Mouse (Mus musculus) MEL (cell line): ENCODE data around the gene Pik3cd. TPM values are rescaled to one million over a fixed set of nuclear protein-coding genes. Genes with fewer than 3 reads are reported as not detected.

Experiments used
- DNase-seq: peaks from one replicate; pipeline ENCODE4 v3.0.0; 2011; ENCODE audit warnings: low read depth, low spot score
- H3K27ac ChIP-seq: 2 replicates; pipeline ENCODE4 v1.5.1; 2012; ENCODE audit warnings: low read depth, mild to moderate bottlenecking, control low read depth, low read length, moderate library complexity; ENCODE audit not compliant: control insufficient read depth
- H3K27me3 ChIP-seq, 2 experiments: fragments of 150-350 bp in 1 of 2; sonication (generic) in 1 of 2; 2 replicates each; pipeline ENCODE4 v1.6.1; 2012; ENCODE audit warnings: low read length in 2 of 2, mild to moderate bottlenecking in 2 of 2, improper control_type of control experiment in 1 of 2, moderate library complexity in 1 of 2; ENCODE audit not compliant: insufficient read depth in 2 of 2, control insufficient read depth in 1 of 2
- H3K36me3 ChIP-seq, 2 experiments: 2 replicates each; pipeline ENCODE4 v1.6.1; 2012 to 2014; ENCODE audit warnings: low read length in 2 of 2, improper control_type of control experiment in 1 of 2, inconsistent platforms in 1 of 2, mild to moderate bottlenecking in 1 of 2; ENCODE audit not compliant: insufficient read depth in 2 of 2, control insufficient read depth in 1 of 2
- H3K4me1 ChIP-seq, 2 experiments: fragments of 150-350 bp in 1 of 2; sonication (generic) in 1 of 2; 2 replicates each; pipeline ENCODE4 v1.6.1; 2012; ENCODE audit warnings: low read length in 2 of 2, improper control_type of control experiment in 1 of 2, mild to moderate bottlenecking in 1 of 2; ENCODE audit not compliant: insufficient read depth in 2 of 2, control insufficient read depth in 1 of 2
- H3K4me3 ChIP-seq, 2 experiments: fragments of 150-350 bp in 1 of 2; sonication (generic) in 1 of 2; 2 replicates each; pipeline ENCODE4 v1.5.1; 2012; ENCODE audit warnings: low read depth in 2 of 2, low read length in 2 of 2, mild to moderate bottlenecking in 2 of 2, moderate library complexity in 2 of 2, control low read depth in 1 of 2, improper control_type of control experiment in 1 of 2; ENCODE audit not compliant: control insufficient read depth in 1 of 2, insufficient read depth in 1 of 2
- H3K79me2 ChIP-seq: 2 replicates; pipeline ENCODE4 v1.6.1; 2012; ENCODE audit warnings: mild to moderate bottlenecking, low read length, moderate library complexity; ENCODE audit not compliant: control insufficient read depth, poor library complexity, insufficient read depth
- H3K9ac ChIP-seq: 2 replicates; pipeline ENCODE4 v1.6.1; 2012; ENCODE audit warnings: low read depth, mild to moderate bottlenecking, control low read depth, low read length, moderate library complexity; ENCODE audit not compliant: control insufficient read depth, poor library complexity, severe bottlenecking
- H3K9me3 ChIP-seq: fragments of 150-350 bp; sonication (generic); replicated peaks from 2 replicates; pipeline ENCODE4 v1.6.1; 2012; ENCODE audit warnings: mild to moderate bottlenecking, low read length, improper control_type of control experiment, moderate library complexity; ENCODE audit not compliant: insufficient read depth
- BHLHE40 ChIP-seq: IDR thresholded peaks from 2 replicates; pipeline ENCODE4 v1.6.1; 2012; ENCODE audit warnings: low read depth, mild to moderate bottlenecking, inconsistent platforms, low read length, improper control_type of control experiment, borderline replicate concordance
- CHD1 ChIP-seq: IDR thresholded peaks from 2 replicates; pipeline ENCODE4 v1.6.1; 2012; ENCODE audit warnings: low read depth, mild to moderate bottlenecking, inconsistent platforms, low read length, improper control_type of control experiment
- CTCF ChIP-seq, 3 experiments: IDR thresholded peaks in 2 of 3; conservative IDR thresholded peaks in 1 of 3; 2 replicates each; pipeline ENCODE4 v1.5.1; 2011 to 2012; ENCODE audit warnings: low read length in 3 of 3, low read depth in 2 of 3, mild to moderate bottlenecking in 2 of 3, improper control_type of control experiment in 1 of 3, inconsistent platforms in 1 of 3, mixed read lengths in 1 of 3, moderate library complexity in 1 of 3; ENCODE audit not compliant: control insufficient read depth in 1 of 3, insufficient read depth in 1 of 3, poor library complexity in 1 of 3, severe bottlenecking in 1 of 3
- E2F4 ChIP-seq: IDR thresholded peaks from 2 replicates; pipeline ENCODE4 v1.6.1; 2011; ENCODE audit warnings: low read depth, low read length, improper control_type of control experiment, borderline replicate concordance
- ELF1 ChIP-seq: IDR thresholded peaks from 2 replicates; pipeline ENCODE4 v1.6.1; 2014; ENCODE audit warnings: low read depth, mild to moderate bottlenecking, inconsistent platforms, low read length, improper control_type of control experiment, moderate library complexity
- EP300 ChIP-seq, 2 experiments: IDR thresholded peaks; 2 replicates each; pipeline ENCODE4 v1.6.1; 2011; ENCODE audit warnings: improper control_type of control experiment in 2 of 2, low read length in 2 of 2, low read depth in 1 of 2, mild to moderate bottlenecking in 1 of 2
- ETS1 ChIP-seq: IDR thresholded peaks from 2 replicates; pipeline ENCODE4 v1.6.1; 2012; ENCODE audit warnings: low read depth, mild to moderate bottlenecking, inconsistent platforms, low read length, improper control_type of control experiment, moderate library complexity
- GABPA ChIP-seq: IDR thresholded peaks from 2 replicates; pipeline ENCODE4 v1.6.1; 2012; ENCODE audit warnings: low read depth, mild to moderate bottlenecking, inconsistent platforms, low read length, improper control_type of control experiment, moderate library complexity
- GATA1 ChIP-seq: IDR thresholded peaks from 2 replicates; pipeline ENCODE4 v1.6.1; 2011; ENCODE audit warnings: low read depth, low read length, improper control_type of control experiment
- HCFC1 ChIP-seq: IDR thresholded peaks from 2 replicates; pipeline ENCODE4 v1.6.1; 2012; ENCODE audit warnings: low read depth, mild to moderate bottlenecking, inconsistent platforms, low read length, improper control_type of control experiment, moderate library complexity
- JUND ChIP-seq: IDR thresholded peaks from 2 replicates; pipeline ENCODE4 v1.6.1; 2011; ENCODE audit warnings: low read depth, mild to moderate bottlenecking, improper control_type of control experiment, low read length
- KAT2A ChIP-seq: conservative IDR thresholded peaks from 2 replicates; pipeline ENCODE4 v1.6.1; 2012; ENCODE audit warnings: low read depth, low read length, improper control_type of control experiment, inconsistent platforms
- MAFK ChIP-seq: IDR thresholded peaks from 2 replicates; pipeline ENCODE4 v1.6.1; 2011; ENCODE audit warnings: low read depth, mild to moderate bottlenecking, low read length, improper control_type of control experiment, borderline replicate concordance
- MYB ChIP-seq: IDR thresholded peaks from 2 replicates; pipeline ENCODE4 v1.6.1; 2011; ENCODE audit warnings: mild to moderate bottlenecking, low read depth, low read length, improper control_type of control experiment
- MYC ChIP-seq: IDR thresholded peaks from 2 replicates; pipeline ENCODE4 v1.6.1; 2011; ENCODE audit warnings: low read depth, mild to moderate bottlenecking, low read length, improper control_type of control experiment, moderate library complexity
- NRF1 ChIP-seq: IDR thresholded peaks from 2 replicates; pipeline ENCODE4 v1.6.1; 2014; ENCODE audit warnings: low read depth, mild to moderate bottlenecking, inconsistent platforms, low read length, improper control_type of control experiment, moderate library complexity; ENCODE audit not compliant: poor library complexity, insufficient read depth, severe bottlenecking
- POLR2A ChIP-seq, 2 experiments: IDR thresholded peaks; 2 replicates each; pipeline ENCODE4 v1.6.1; 2011 to 2012; ENCODE audit warnings: low read length in 2 of 2, mild to moderate bottlenecking in 2 of 2, control low read depth in 1 of 2, improper control_type of control experiment in 1 of 2, low read depth in 1 of 2, moderate library complexity in 1 of 2; ENCODE audit not compliant: control insufficient read depth in 1 of 2, insufficient read depth in 1 of 2, poor library complexity in 1 of 2
- RAD21 ChIP-seq: IDR thresholded peaks from 2 replicates; pipeline ENCODE4 v1.6.1; 2011; ENCODE audit warnings: mild to moderate bottlenecking, low read depth, low read length, improper control_type of control experiment
- RCOR1 ChIP-seq: IDR thresholded peaks from 2 replicates; pipeline ENCODE4 v1.6.1; 2012; ENCODE audit warnings: low read depth, mild to moderate bottlenecking, inconsistent platforms, low read length, improper control_type of control experiment
- SIN3A ChIP-seq: IDR thresholded peaks from 2 replicates; pipeline ENCODE4 v1.6.1; 2012; ENCODE audit warnings: low read length, improper control_type of control experiment, inconsistent platforms
- SMC3 ChIP-seq: IDR thresholded peaks from 2 replicates; pipeline ENCODE4 v1.6.1; 2011; ENCODE audit warnings: low read depth, low read length, improper control_type of control experiment
- TAL1 ChIP-seq: IDR thresholded peaks from 2 replicates; pipeline ENCODE4 v1.6.1; 2012; ENCODE audit warnings: mild to moderate bottlenecking, inconsistent platforms, low read length, moderate library complexity, mixed read lengths
- TBP ChIP-seq: IDR thresholded peaks from 2 replicates; pipeline ENCODE4 v1.8.0; 2011; ENCODE audit warnings: low read depth, low read length, improper control_type of control experiment
- TCF12 ChIP-seq: IDR thresholded peaks from 2 replicates; pipeline ENCODE4 v1.6.1; 2014; ENCODE audit warnings: low read depth, mild to moderate bottlenecking, inconsistent platforms, low read length, improper control_type of control experiment, moderate library complexity
- USF1 ChIP-seq: IDR thresholded peaks from 2 replicates; pipeline ENCODE4 v1.6.1; 2014; ENCODE audit warnings: low read depth, mild to moderate bottlenecking, inconsistent platforms, low read length, improper control_type of control experiment, moderate library complexity
- USF2 ChIP-seq, 2 experiments: IDR thresholded peaks; 2 replicates each; pipeline ENCODE4 v1.6.1; 2011 to 2012; ENCODE audit warnings: improper control_type of control experiment in 2 of 2, low read length in 2 of 2, borderline replicate concordance in 1 of 2, inconsistent platforms in 1 of 2, low read depth in 1 of 2, mild to moderate bottlenecking in 1 of 2; ENCODE audit not compliant: insufficient read depth in 1 of 2
- ZMIZ1 ChIP-seq: IDR thresholded peaks from 2 replicates; pipeline ENCODE4 v1.6.1; 2012; ENCODE audit warnings: low read depth, mild to moderate bottlenecking, inconsistent platforms, low read length, improper control_type of control experiment, moderate library complexity
- polyA plus RNA-seq, 2 experiments: library from polyadenylated mRNA; stranded (reverse) in 1 of 2; unstranded in 1 of 2; fragments of >175 nt in 1 of 2; fragments of >200 nt in 1 of 2; gene quantifications; 2 replicates each; pipeline versions ENCODE4 v1.2.1 to v1.2.4; 2012; ENCODE audit warnings: low replicate concordance in 2 of 2, low read depth in 1 of 2; ENCODE audit not compliant: insufficient read length in 2 of 2, insufficient read depth in 1 of 2, missing spikeins in 1 of 2
- total RNA-seq: library from RNA; depleted of rRNA; stranded (reverse); fragments of 300-350 nt; gene quantifications from 2 replicates; pipeline ENCODE4 v1.2.3, GENCODE M21; 2012

Gene Pik3cd
- total and polyA plus RNA-seq, 3 experiments = 45.9 to 152 (median 49.8) TPM

DNA sequence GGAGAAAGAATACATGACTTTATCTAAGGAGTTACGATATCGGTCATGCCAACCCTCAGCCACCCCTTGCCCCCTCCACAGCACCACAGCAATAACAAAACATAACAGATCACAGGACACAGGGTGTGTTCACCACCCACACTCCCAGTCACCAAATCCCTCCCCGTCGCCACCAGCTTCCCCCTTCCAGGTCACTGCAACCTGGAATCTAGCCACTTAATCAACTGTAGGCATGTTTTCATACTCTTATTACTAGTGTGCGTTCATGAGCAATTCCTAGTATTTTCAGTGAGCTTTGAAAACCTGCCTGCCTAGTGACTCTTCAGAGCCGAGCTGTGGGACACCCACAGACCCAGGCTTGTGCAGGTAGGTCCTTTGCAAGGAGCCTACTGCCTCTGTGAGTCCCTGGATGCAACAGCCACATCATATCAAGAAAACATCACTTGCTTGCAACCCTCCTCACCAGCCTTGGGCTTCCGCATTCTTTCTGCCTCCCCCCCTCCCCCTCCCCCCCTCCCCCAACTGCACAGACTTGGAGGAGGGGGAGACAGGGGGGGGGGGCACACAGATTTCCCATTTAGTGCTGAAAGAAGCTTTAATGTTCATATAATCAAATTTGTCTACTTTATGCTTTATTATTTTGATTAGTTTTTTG, 38.4 kb downstream of the Pik3cd start:
- DNase-seq = peak; percentile 76
- no peaks in the 10 kb centered on the region for H3K79me2 ChIP-seq
- no peaks in the 10 kb centered on the region for H3K27me3 ChIP-seq
- H3K36me3 ChIP-seq = peaks cover 0 to 51% of the 10 kb centered on the region in 2 experiments
- peak overlapping the region; percentile 4 to 34; a peak in 2 of 4 replicates for H3K4me3 ChIP-seq
- no peaks in the 10 kb centered on the region for H3K9me3 ChIP-seq
- H3K9ac ChIP-seq = peak overlapping the region; percentile 29
- peak overlapping the region; percentile 96 for H3K27ac ChIP-seq
- H3K4me1 ChIP-seq = peaks cover 33 to 48% of the 10 kb centered on the region in 2 experiments
- no peak for TF ChIP-seq NRF1
- TF ChIP-seq SIN3A = peak; percentile 44
- TF ChIP-seq MAFK = no peak
- TF ChIP-seq ZMIZ1 = 0 out of 2 replicates have a peak, but pooled peaks have one; percentile 17
- TF ChIP-seq TCF12 = no peak
- peak; percentile 32 to 41; a peak in 3 of 4 replicates for TF ChIP-seq EP300 (IDR thresholded peaks at IDR 0.05; ENCODE audit: low read depth in 1 of 2, low read length in 2 of 2)
- peak; percentile 72 for TF ChIP-seq ELF1
- TF ChIP-seq POLR2A (IDR thresholded peaks at IDR 0.05; ENCODE audit: control insufficient read depth in 1 of 2, insufficient read depth in 1 of 2, low read depth in 1 of 2, low read length in 2 of 2, poor library complexity in 1 of 2) = 0 out of 4 replicates have a peak, but pooled peaks of 1 of the 2 experiments have one; percentile 28
- no peak for TF ChIP-seq GABPA
- TF ChIP-seq GATA1 = no peak

DNA sequence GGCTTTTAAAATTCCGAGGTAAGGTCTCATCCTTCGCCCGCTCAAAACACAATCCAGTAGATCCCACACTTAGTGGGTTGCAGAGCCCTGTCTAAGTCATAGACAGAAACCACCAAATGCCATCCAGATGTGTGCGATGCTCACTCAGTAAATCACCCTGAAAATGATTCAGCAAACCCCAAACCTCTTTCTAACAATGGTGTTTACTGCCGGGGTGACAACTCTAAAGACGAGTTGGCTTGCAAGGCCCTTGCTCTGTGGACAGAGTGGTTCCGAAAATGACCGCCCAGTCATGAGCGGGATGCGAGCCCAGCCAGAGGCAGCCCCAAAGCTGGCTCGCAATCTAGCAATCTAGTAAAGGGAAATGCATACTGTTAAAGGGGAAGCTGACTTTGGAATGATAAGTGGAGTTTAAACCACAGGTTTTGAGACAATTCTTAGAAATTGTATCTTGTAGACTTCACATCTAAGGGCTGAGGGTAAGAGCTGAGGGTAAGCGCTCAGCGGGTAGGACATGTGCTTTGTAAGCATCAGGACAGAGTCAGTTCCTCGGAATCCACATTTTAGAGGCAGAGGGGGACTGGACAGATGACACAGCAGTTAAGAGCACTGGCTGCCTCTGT, 40.3 kb downstream of the Pik3cd start:
- no peaks in the 10 kb centered on the region for H3K79me2 ChIP-seq
- peak; percentile 89 for DNase-seq
- H3K4me3 ChIP-seq = 0 out of 4 replicates have a peak overlapping the region, but pooled peaks of 1 of the 2 experiments have one; percentile 3
- H3K9ac ChIP-seq = peak overlapping the region; percentile 44
- H3K4me1 ChIP-seq = peaks cover 33 to 48% of the 10 kb centered on the region in 2 experiments
- peak overlapping the region; percentile 96 for H3K27ac ChIP-seq
- no peaks in the 10 kb centered on the region for H3K27me3 ChIP-seq
- no peaks in the 10 kb centered on the region for H3K9me3 ChIP-seq
- H3K36me3 ChIP-seq = peaks cover 0 to 51% of the 10 kb centered on the region in 2 experiments
- peak; percentile 92 for TF ChIP-seq TBP
- peak; percentile 75; the same call in 1 of the 2 replicates for TF ChIP-seq JUND
- TF ChIP-seq MYC = peak; percentile 98
- TF ChIP-seq CHD1 = no peak
- TF ChIP-seq USF1 = no peak
- TF ChIP-seq CTCF (IDR thresholded peaks at IDR 0.05 in 2 of 3, conservative IDR thresholded peaks at IDR 0.05 in 1 of 3; ENCODE audit: control insufficient read depth in 1 of 3, insufficient read depth in 1 of 3, low read depth in 2 of 3, low read length in 3 of 3, poor library complexity in 1 of 3, severe bottlenecking in 1 of 3) = no peak
- TF ChIP-seq HCFC1 = 0 out of 2 replicates have a peak, but pooled peaks have one; percentile 26
- TF ChIP-seq RCOR1 = peak; percentile 94
- no peak for TF ChIP-seq USF2 (IDR thresholded peaks at IDR 0.05; ENCODE audit: borderline replicate concordance in 1 of 2, insufficient read depth in 1 of 2, low read depth in 1 of 2, low read length in 2 of 2)
- TF ChIP-seq E2F4 = no peak
- no peak for TF ChIP-seq GABPA
- TF ChIP-seq GATA1 = peak; percentile 96
- 0 out of 4 replicates have a peak, but pooled peaks of 1 of the 2 experiments have one; percentile 48 for TF ChIP-seq POLR2A (IDR thresholded peaks at IDR 0.05; ENCODE audit: control insufficient read depth in 1 of 2, insufficient read depth in 1 of 2, low read depth in 1 of 2, low read length in 2 of 2, poor library complexity in 1 of 2)
- TF ChIP-seq EP300 (IDR thresholded peaks at IDR 0.05; ENCODE audit: low read depth in 1 of 2, low read length in 2 of 2) = peak; percentile 95 to 96
- TF ChIP-seq SIN3A = peak; percentile 89
- TF ChIP-seq KAT2A = no peak
- peak; percentile 89 for TF ChIP-seq TAL1
- peak; percentile 24; the same call in 1 of the 2 replicates for TF ChIP-seq BHLHE40
- no peak for TF ChIP-seq RAD21
- TF ChIP-seq MYB = peak; percentile 69; the same call in 1 of the 2 replicates
- no peak for TF ChIP-seq ELF1
- TF ChIP-seq SMC3 = no peak
- peak; percentile 87 for TF ChIP-seq ETS1
- peak; percentile 89 for TF ChIP-seq TCF12
